7 mouse cellular contexts compared by ENCODE assay signal in the genomic region with DNA sequence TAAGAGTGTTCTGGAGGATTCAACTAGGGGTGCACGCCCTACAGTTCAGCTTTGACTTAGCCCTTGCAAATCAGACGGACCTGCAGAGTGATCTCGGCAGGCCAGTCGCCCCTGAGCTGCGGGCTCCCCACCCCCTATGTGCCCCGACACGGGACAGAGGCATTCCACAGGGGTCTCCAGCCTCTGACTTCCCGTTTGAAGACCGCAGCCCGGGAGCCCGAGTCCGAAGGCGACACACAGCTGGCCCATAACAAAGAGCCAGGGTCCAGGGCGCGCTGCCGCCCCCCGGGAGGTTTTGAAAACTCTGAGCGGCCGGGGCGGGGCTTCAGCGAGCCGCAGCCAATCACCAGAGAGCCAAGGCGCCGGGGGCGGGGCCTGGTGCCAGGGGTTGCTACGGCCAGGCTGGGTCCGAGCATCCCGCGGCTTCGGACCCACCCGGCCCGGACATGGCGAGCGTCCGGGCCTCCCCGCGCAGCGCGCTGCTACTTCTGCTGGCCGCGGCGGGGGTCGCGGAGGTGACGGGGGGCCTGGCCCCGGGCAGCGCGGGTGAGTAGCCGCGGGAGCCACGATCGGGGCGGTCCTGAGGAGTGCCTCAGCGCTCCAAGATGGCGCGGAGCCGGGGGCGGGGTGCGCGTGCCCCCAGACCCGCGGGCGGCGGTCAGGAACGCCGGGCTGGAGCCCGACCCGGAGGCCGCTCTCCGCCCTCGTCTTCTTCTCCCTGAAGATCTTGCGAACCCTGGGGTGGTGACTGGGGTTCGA. TPM values are rescaled to one million over a fixed set of nuclear protein-coding genes. Genes with fewer than 3 reads are reported as not detected.
DNase-seq lines count a peak whose midpoint lies in the region; ATAC-seq and TF ChIP-seq lines count a peak whose summit lies in the region.

A gene (plus strand): TSS at position 371 of the 759 bp plus-strand sequence.

- H3K36me3 ChIP-seq in intestine, embryonic 16.5 days (ENCODE audit: control insufficient read depth, insufficient read depth, low read length): no peaks in the 10 kb centered on the region
- H3K36me3 ChIP-seq in midbrain, embryonic 11.5 days (ENCODE audit: control insufficient read depth, insufficient read depth, low read length): no peaks in the 10 kb centered on the region
- H3K36me3 ChIP-seq in small intestine, adult 2 months (ENCODE audit: control insufficient read depth, insufficient read depth, low read length): no peaks in the 10 kb centered on the region

- ATAC-seq in intestine, embryonic 16.5 days: peak; percentile 94
- ATAC-seq in midbrain, embryonic 11.5 days (ENCODE audit: low FRiP score): peak; percentile 95

- intact Hi-C loops in left cerebral cortex, postnatal 4 days (cut with DNase I): no loop called here

- peaks cover 8% of the 10 kb centered on the region for H3K4me1 ChIP-seq in intestine, embryonic 16.5 days (ENCODE audit: control insufficient read depth, insufficient read depth, low read length)
- H3K4me1 ChIP-seq in midbrain, embryonic 11.5 days (ENCODE audit: control insufficient read depth, insufficient read depth, low read length): peaks cover 20% of the 10 kb centered on the region; the same call in 1 of the 2 replicates
- H3K4me1 ChIP-seq in small intestine, adult 2 months (ENCODE audit: control insufficient read depth, insufficient read depth, insufficient read length, low read length): peaks cover 4% of the 10 kb centered on the region

- H3K9ac ChIP-seq in intestine, embryonic 16.5 days (ENCODE audit: low read depth, low read length): peak within 1 kb of the TSS; percentile 80
- peak within 1 kb of the TSS; percentile 90 for H3K9ac ChIP-seq in midbrain, embryonic 11.5 days (ENCODE audit: low read length)

- peak; percentile 62 for DNase-seq in adrenal gland, adult 8-10 months
- peak; percentile 97 for DNase-seq in embryo, embryonic 9.5 days (ENCODE audit: extremely low spot score)
- no peak for DNase-seq in gonadal fat pad, adult 2 months (ENCODE audit: low read depth)
- peak; percentile 91 for DNase-seq in left cerebral cortex, postnatal 4 days
- peak; percentile 99 for DNase-seq in midbrain, embryonic 11.5 days (ENCODE audit: low spot score, missing footprints)

- H3K27ac ChIP-seq in intestine, embryonic 16.5 days (ENCODE audit: low read length): no peak within 1 kb of the TSS
- peak within 1 kb of the TSS; percentile 16; the same call in 1 of the 2 replicates for H3K27ac ChIP-seq in midbrain, embryonic 11.5 days (ENCODE audit: low read depth, low read length)
- no peak within 1 kb of the TSS for H3K27ac ChIP-seq in small intestine, adult 2 months (ENCODE audit: insufficient read depth, low read depth, low read length)

- TF ChIP-seq POLR2A in small intestine, adult 2 months (IDR thresholded peaks at IDR 0.05; ENCODE audit: low read depth, low read length): no peak

- under 1% methylated on average over 70 of the region's 73 CpGs for WGBS in intestine, embryonic 16.5 days
- under 1% methylated on average over 64 of the region's 73 CpGs for whole genome bisulfite sequencing in midbrain, embryonic 11.5 days
- under 1% methylated on average over 69 of the region's 73 CpGs for WGBS in small intestine, adult 2 months

- no peaks in the 10 kb centered on the region for H3K27me3 ChIP-seq in intestine, embryonic 16.5 days (replicated peaks; ENCODE audit: control insufficient read depth, insufficient read depth, low read length)
- no peaks in the 10 kb centered on the region for H3K27me3 ChIP-seq in midbrain, embryonic 11.5 days (ENCODE audit: control insufficient read depth, insufficient read depth, low read length)
- H3K27me3 ChIP-seq in small intestine, adult 2 months (ENCODE audit: control insufficient read depth, insufficient read depth, low read length): peaks cover 13% of the 10 kb centered on the region; the same call in 1 of the 2 replicates

- no peak for TF ChIP-seq CTCF in small intestine, adult 2 months (IDR thresholded peaks at IDR 0.05; ENCODE audit: extremely low read depth, insufficient read length, insufficient replicate concordance, low read depth, low read length)

- H3K4me2 ChIP-seq in intestine, embryonic 16.5 days (ENCODE audit: low read depth, low read length): peak within 1 kb of the TSS; percentile 94
- H3K4me2 ChIP-seq in midbrain, embryonic 11.5 days: peak within 1 kb of the TSS; percentile 95

- peak within 1 kb of the TSS; percentile 94 for H3K4me3 ChIP-seq in intestine, embryonic 16.5 days (ENCODE audit: low read length)
- peak within 1 kb of the TSS; percentile 89 for H3K4me3 ChIP-seq in midbrain, embryonic 11.5 days (ENCODE audit: low read depth, low read length)
- H3K4me3 ChIP-seq in small intestine, adult 2 months (ENCODE audit: low read depth, low read length): peak within 1 kb of the TSS; percentile 96

- no peaks in the 10 kb centered on the region for H3K9me3 ChIP-seq in intestine, embryonic 16.5 days (ENCODE audit: control insufficient read depth, low read length)
- no peaks in the 10 kb centered on the region for H3K9me3 ChIP-seq in midbrain, embryonic 11.5 days (ENCODE audit: control insufficient read depth, low read length)

RNA-seq across cellular contexts. Expression of the gene that starts here (rescaled TPM):
- total RNA-seq in adrenal gland, adult 8-10 months (2022): 10 to 100 TPM; 21.6 to 45.0 (median 32.0) TPM
- polyA plus RNA-seq in gonadal fat pad, adult 2 months (2012; rRNA removed): 16.0 and 17.6 TPM in 2 replicates
- polyA plus RNA-seq in intestine, embryonic 16.5 days (2015; fragmentation: Nextera tagmentation; extraction: Ambion mirVana): 12.7 and 12.8 TPM in 2 replicates
- 1 to 10 TPM; 6.8 to 7.6 TPM for total RNA-seq in left cerebral cortex, postnatal 4 days (2021)
- 11.9 and 13.6 TPM in 2 replicates for polyA plus RNA-seq in midbrain, embryonic 11.5 days (2014; fragmentation: Nextera tagmentation; extraction: Ambion mirVana)
- 1.3 and 2.1 TPM in 2 replicates for polyA plus RNA-seq in small intestine, adult 2 months (2012; rRNA removed)
